Mouse (Mus musculus) heart, embryonic 15.5 days (tissue): ENCODE results near the gene Gm14443. TPM values are rescaled to one million over a fixed set of nuclear protein-coding genes. Genes with fewer than 3 reads are reported as not detected.
"Not testable (repeated sequence)": the region's sequence is repeated elsewhere in the genome, so short reads cannot be mapped to it uniquely, and the experiment has no call there.

Experiments
- ATAC-seq: fragments of 200-750 bp; cut with Nextera tagmentation; replicated peaks from 2 replicates; pipeline ENCODE4 v1.8.0; 2017; ENCODE audit warnings: low read depth, moderate TSS enrichment; ENCODE audit not compliant: insufficient number of reproducible peaks, insufficient read depth, low FRiP score
- H3K27ac ChIP-seq: fragments of 300-500 bp; sonication (generic); 2 replicates; pipeline ENCODE4 v1.5.1; 2015; ENCODE audit warnings: mild to moderate bottlenecking, inconsistent platforms
- H3K27me3 ChIP-seq: fragments of 300-500 bp; sonication (generic); 2 replicates; pipeline ENCODE4 v1.6.1; 2015; ENCODE audit warnings: inconsistent platforms
- H3K36me3 ChIP-seq: fragments of 300-500 bp; sonication (generic); 2 replicates; pipeline ENCODE4 v1.6.1; 2015; ENCODE audit warnings: mild to moderate bottlenecking, inconsistent platforms
- H3K4me1 ChIP-seq: fragments of 300-500 bp; sonication (generic); replicated peaks from 2 replicates; pipeline ENCODE4 v1.6.1; 2015; ENCODE audit warnings: inconsistent platforms
- H3K4me2 ChIP-seq: fragments of 300-500 bp; sonication (generic); 2 replicates; pipeline ENCODE4 v1.6.1; 2015; ENCODE audit warnings: inconsistent platforms, mild to moderate bottlenecking, moderate library complexity
- H3K4me3 ChIP-seq: fragments of 300-500 bp; sonication (generic); 2 replicates; pipeline ENCODE4 v1.5.1; 2015; ENCODE audit warnings: mild to moderate bottlenecking, inconsistent platforms
- H3K9ac ChIP-seq: fragments of 300-500 bp; sonication (generic); 2 replicates; pipeline ENCODE4 v1.6.1; 2015; ENCODE audit warnings: mild to moderate bottlenecking, inconsistent platforms
- H3K9me3 ChIP-seq: fragments of 300-500 bp; sonication (generic); replicated peaks from 2 replicates; pipeline ENCODE4 v1.6.1; 2016; ENCODE audit warnings: inconsistent platforms
- WGBS: fragments of 180-500 bp; shearing (Covaris S2); methylation state at CpG from one replicate; pipeline ENCODE4 v1.1.7; 2015; ENCODE audit warnings: mixed read lengths; 5-methylcytosine and 5-hydroxymethylcytosine counted together
- polyA plus RNA-seq: library from polyadenylated mRNA; unstranded; fragments of >200 nt; fragmentation: Nextera tagmentation; extraction: Ambion mirVana; gene quantifications from 2 replicates; pipeline ENCODE4 v1.2.1, GENCODE M21; 2015

Gene Gm14443
- polyA plus RNA-seq = 0.53 and 0.60 TPM in 2 replicates

GRCm38 (mm10) chr2:175175401-175176180 is at the start of gene Gm14443:
TSS of gene Gm14443 (minus strand) at chr2:175175871.
- not testable (repeated sequence) for H3K27me3 ChIP-seq, H3K36me3 ChIP-seq, H3K4me2 ChIP-seq, H3K9me3 ChIP-seq, H3K27ac ChIP-seq, H3K9ac ChIP-seq, H3K4me3 ChIP-seq, H3K4me1 ChIP-seq, ATAC-seq
- WGBS = 67% methylated on average over 12 of the region's 12 CpGs

GRCm38 (mm10) chr2:175206732-175207131 is 31.1 kb upstream of the Gm14443 start, which contains the start of gene Gm14391:
TSS of gene Gm14391 (minus strand) at chr2:175206917.
- no CpG with 5 or more reads among the region's 7 CpGs for WGBS
- not testable (repeated sequence) for ATAC-seq

GRCm38 (mm10) chr2:175179008-175179407 is 3.3 kb upstream of the Gm14443 start:
- H3K27me3 ChIP-seq, H3K4me2 ChIP-seq, H3K4me3 ChIP-seq, H3K4me1 ChIP-seq, ATAC-seq, H3K36me3 ChIP-seq, H3K27ac ChIP-seq, H3K9ac ChIP-seq, H3K9me3 ChIP-seq: not testable (repeated sequence)
- WGBS = 48% methylated on average over 1 of the region's 1 CpGs

More at GRCm38 (mm10) chr2:175206732-175207131, 31.1 kb upstream of the Gm14443 start, which contains the start of gene Gm14391:
- H3K4me3 ChIP-seq, H3K4me2 ChIP-seq, H3K4me1 ChIP-seq, H3K27ac ChIP-seq, H3K36me3 ChIP-seq, H3K27me3 ChIP-seq, H3K9ac ChIP-seq, H3K9me3 ChIP-seq: not testable (repeated sequence)

- Histone ChIP-seq H3K4me1 (no peaks in the 10 kb centered on the region), H3K9me3 (no peaks in the 10 kb centered on the region), H3K4me2 (no peak overlapping the region), H3K36me3 (no peaks in the 10 kb centered on the region), H3K27ac (no peak overlapping the region), H3K27me3 (no peaks in the 10 kb centered on the region), H3K4me3 (no peak overlapping the region), H3K9ac (no peak overlapping the region)
- no peak for ATAC-seq
- 71% methylated on average over 6 of the region's 6 CpGs for WGBS
Measured at GRCm38 (mm10) chr2:175176312-175176711, 641 bp upstream of the Gm14443 start.

- not testable (repeated sequence) for H3K27ac ChIP-seq, H3K27me3 ChIP-seq, H3K4me1 ChIP-seq, H3K9ac ChIP-seq, H3K9me3 ChIP-seq, H3K36me3 ChIP-seq, ATAC-seq, H3K4me3 ChIP-seq, H3K4me2 ChIP-seq
- WGBS = 81% methylated on average over 2 of the region's 2 CpGs
Measured at GRCm38 (mm10) chr2:175174058-175174457, 1.6 kb downstream of the Gm14443 start.

GRCm38 (mm10) chr2:175172906-175173595 is 2.6 kb downstream of the Gm14443 start:
- not testable (repeated sequence) for H3K9me3 ChIP-seq, ATAC-seq

GRCm38 (mm10) chr2:175172123-175172522 is 3.5 kb downstream of the Gm14443 start:
- no peaks in the 10 kb centered on the region for H3K27me3 ChIP-seq
- no peak overlapping the region for H3K27ac ChIP-seq
- H3K4me1 ChIP-seq = no peaks in the 10 kb centered on the region
- no peak overlapping the region for H3K4me3 ChIP-seq
- H3K4me2 ChIP-seq = no peak overlapping the region
- H3K9ac ChIP-seq = no peak overlapping the region
- WGBS = 82% methylated on average over 3 of the region's 3 CpGs
- ATAC-seq = no peak
- H3K9me3 ChIP-seq = no peaks in the 10 kb centered on the region
- no peaks in the 10 kb centered on the region for H3K36me3 ChIP-seq

More at GRCm38 (mm10) chr2:175172906-175173595, 2.6 kb downstream of the Gm14443 start:
- not testable (repeated sequence) for H3K36me3 ChIP-seq, H3K4me3 ChIP-seq, H3K27ac ChIP-seq, H3K9ac ChIP-seq, H3K4me2 ChIP-seq, H3K4me1 ChIP-seq, H3K27me3 ChIP-seq
- WGBS = 79% methylated on average over 3 of the region's 3 CpGs

- not testable (repeated sequence) for H3K27me3 ChIP-seq, H3K9ac ChIP-seq, ATAC-seq, H3K36me3 ChIP-seq, H3K27ac ChIP-seq, H3K4me2 ChIP-seq, H3K4me3 ChIP-seq, H3K4me1 ChIP-seq, H3K9me3 ChIP-seq
- 83% methylated on average over 2 of the region's 2 CpGs for WGBS
Measured at GRCm38 (mm10) chr2:175166870-175167269, 8.8 kb downstream of the Gm14443 start.

GRCm38 (mm10) chr2:175165110-175165509 is 10.6 kb downstream of the Gm14443 start:
- H3K9me3 ChIP-seq, H3K4me1 ChIP-seq, H3K4me3 ChIP-seq, H3K36me3 ChIP-seq, ATAC-seq, H3K9ac ChIP-seq, H3K27ac ChIP-seq, H3K27me3 ChIP-seq, H3K4me2 ChIP-seq: not testable (repeated sequence)
- WGBS = 90% methylated on average over 12 of the region's 12 CpGs

GRCm38 (mm10) chr2:175161438-175161837 is 14.2 kb downstream of the Gm14443 start:
- ATAC-seq, H3K36me3 ChIP-seq, H3K27ac ChIP-seq, H3K9me3 ChIP-seq, H3K27me3 ChIP-seq, H3K9ac ChIP-seq, H3K4me1 ChIP-seq, H3K4me3 ChIP-seq, H3K4me2 ChIP-seq: not testable (repeated sequence)
- 85% methylated on average over 4 of the region's 4 CpGs for WGBS

- Histone ChIP-seq H3K4me2 (no peak overlapping the region), H3K9me3 (0 out of 2 replicates have a peak, but pooled peaks cover 7% of the 10 kb centered on the region), H3K27me3 (no peaks in the 10 kb centered on the region), H3K9ac (no peak overlapping the region), H3K4me1 (no peaks in the 10 kb centered on the region), H3K4me3 (no peak overlapping the region), H3K27ac (no peak overlapping the region), H3K36me3 (no peaks in the 10 kb centered on the region)
- no peak for ATAC-seq
- WGBS = 70% methylated on average over 3 of the region's 3 CpGs
Measured at GRCm38 (mm10) chr2:175158642-175159041, 17.0 kb downstream of the Gm14443 start.
